Mouse (Mus musculus) cerebellum, adult 8-10 months (tissue): ENCODE data around the gene Gm5134.

Source experiments
- DNase-seq: peaks from one replicate; pipeline ENCODE4 v3.0.0; 2022

Gm5134 gene

GRCm38 (mm10) chr10:76045343-76045742 lies 91.0 kb downstream of the Gm5134 start:
- DNase-seq: no peak

DNA sequence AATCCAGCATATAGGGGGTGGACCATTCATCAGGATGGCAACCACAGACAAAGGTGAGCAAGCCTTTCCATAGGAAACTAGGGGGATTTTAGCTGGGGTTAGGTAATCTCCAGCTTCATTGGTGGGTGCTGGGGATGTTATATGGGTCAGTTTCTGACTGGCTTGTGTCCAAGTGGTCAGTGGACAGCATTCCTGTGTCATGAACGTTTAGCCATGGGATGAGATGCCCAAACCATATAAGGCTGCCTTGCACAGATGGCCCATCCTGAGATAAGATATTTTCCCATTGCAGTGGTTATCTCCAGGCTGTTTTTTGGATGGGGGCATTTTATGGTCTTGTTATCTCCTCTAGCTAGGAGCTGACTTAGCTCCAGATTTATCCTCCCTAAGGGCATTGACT lies 92.4 kb downstream of the Gm5134 start:
- DNase-seq: no peak

- DNase-seq: no peak
Observed at GRCm38 (mm10) chr10:76047182-76047869, 93.0 kb downstream of the Gm5134 start.

DNA sequence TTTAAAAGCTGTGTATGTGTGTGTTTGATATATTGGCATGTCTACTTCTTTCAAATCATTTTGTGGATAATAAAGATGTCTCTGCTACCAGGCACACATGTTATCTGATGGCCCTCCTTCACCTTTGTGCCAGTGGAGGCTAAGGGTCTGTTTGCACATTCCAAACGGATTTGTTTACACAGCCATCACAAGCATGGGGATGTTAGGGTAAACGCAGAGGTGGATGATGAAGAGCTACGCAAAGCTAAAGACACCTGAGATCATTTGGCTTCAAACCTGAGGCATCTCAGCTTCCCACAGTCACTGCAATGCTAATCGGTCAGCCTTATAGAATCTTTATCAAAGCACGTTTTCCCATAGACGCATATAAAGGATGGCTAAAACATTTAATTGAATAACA lies 94.7 kb downstream of the Gm5134 start:
- DNase-seq: no peak

GRCm38 (mm10) chr10:76051860-76052259 lies 97.5 kb downstream of the Gm5134 start:
- no peak for DNase-seq
